Mouse (Mus musculus): ENCODE results near the gene Aox1.

The Aox1 gene

DNA sequence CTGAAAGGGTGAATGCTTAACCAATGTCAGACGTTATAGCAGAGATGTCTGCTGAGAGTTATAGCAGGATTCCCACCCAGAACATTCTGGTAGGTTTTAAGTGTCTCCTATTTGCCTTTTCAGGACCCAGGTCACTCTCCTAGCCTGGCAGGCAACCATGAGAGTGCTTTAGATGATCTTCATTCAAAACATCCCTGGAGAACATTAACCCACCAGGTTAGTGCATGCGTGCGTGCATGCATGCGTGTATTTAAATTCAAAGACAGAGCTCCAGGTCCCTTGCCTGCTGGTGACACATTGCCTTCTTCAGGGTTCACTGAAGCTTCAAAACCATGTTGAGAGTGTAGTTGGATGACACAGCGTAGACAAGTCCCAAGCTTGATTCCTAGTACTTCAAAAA lies 35.4 kb downstream of the Aox1 start:
- in situ Hi-C loops (cut with MboI, MseI), result no loop called here

- in situ Hi-C loops (cut with MboI, MseI), result no loop called here
These were observed 35.9 kb downstream of the Aox1 start for GRCm38 (mm10) chr1:58065606-58066005.

DNA sequence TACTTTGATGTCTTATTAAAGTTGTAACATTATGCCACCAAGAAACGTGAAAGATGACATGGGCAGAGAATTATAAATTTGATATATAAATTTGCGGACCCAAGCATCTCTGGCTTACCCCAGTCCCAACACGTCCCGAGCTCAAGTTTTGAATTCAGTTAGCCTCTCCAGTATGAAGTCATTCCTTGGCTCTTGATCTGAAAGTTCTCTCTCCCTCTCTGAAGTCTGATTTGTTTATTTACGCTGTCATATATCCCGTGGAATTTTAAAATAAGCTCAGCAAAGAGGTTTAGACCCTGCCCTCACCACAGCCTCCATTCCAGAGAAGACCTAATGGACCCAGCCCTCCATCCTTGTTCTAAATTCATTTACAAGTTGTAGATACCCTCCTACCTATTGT lies 39.5 kb downstream of the Aox1 start:
- in situ Hi-C loops (cut with MboI, MseI), result no loop called here

GRCm38 (mm10) chr1:58070091-58070490 lies 40.4 kb downstream of the Aox1 start:
- in situ Hi-C loops (cut with MboI, MseI), result no loop called here

DNA sequence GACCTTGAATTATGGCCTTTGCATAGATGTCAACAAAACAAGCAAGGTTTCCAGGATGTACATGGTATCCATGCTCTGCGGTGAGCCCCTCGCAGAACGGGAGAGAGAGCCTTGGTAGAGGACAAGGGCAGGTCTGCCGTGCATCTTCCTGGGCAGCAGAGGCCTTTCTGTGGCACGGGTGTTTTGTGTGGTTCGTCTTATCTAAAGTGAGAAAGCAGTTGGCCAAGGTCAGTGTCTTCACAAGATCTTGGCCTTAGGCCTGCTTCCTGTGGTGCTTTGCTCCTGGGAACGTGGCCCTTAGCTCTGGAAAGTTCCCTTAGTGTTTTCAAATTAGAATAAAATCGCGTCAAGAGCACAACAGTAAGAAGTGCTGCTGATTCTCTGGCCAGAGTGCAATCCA lies 41.3 kb downstream of the Aox1 start:
- in situ Hi-C loops (cut with MboI, MseI), result no loop called here

- in situ Hi-C loops (cut with MboI, MseI), result no loop called here
These were observed 41.8 kb downstream of the Aox1 start for GRCm38 (mm10) chr1:58071509-58071908.

DNA sequence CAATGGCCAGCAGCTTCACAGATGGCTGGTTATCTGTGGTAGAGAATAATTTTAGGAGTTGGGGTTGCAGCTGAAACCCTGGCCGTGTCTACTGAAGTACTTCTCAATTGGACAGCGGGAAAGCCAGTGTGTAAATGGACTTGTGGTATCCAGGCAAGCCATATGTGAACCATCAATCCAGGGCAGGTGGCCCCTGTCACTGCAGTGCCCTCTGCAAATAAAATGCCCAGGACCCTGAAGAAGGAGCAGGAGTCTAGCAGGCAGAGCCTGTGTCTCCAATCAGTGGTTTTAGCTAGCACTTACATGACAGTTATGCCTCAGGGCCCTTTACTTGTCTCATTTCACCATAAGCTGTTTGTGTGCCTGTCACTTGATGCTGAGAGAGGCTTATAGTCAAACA lies 42.7 kb downstream of the Aox1 start:
- in situ Hi-C loops (cut with MboI, MseI), result no loop called here

DNA sequence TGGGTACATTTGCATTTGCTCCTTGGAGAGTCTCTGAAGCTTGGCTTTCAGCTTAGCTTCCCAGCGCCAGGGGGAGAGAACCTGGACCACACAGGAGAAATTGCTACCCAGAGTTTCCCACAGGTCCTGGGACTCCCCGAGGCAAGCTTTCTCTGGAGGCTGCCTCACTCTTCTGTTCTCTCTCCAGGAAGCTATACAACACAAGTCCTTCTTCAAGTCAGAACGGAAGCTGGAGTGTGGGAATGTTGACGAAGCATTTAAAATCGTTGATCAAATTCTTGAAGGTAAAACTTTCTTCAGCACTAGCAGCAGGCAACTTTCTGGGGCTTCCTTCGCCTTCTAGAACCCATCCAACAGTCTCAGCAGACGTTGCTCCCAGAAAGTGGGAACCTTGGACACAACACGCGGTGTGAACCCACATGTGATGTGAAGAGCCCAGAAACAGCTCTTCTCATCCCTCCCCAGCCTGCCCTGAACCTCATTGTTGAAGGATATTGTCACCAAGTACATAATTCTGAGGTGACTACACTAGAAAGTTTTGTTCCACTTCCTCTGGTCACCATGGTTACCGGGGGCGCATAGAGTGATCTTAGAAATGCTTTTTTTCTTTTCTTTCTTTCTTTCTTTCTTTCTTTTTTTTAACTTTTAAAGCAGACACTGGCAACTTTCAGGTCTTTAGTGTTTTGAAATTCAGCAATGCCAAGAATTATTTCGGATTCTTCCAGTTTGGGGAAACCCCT lies 43.4 kb downstream of the Aox1 start:
- in situ Hi-C loops (cut with MboI, MseI), result no loop called here

- in situ Hi-C loops (cut with MboI, MseI), result no loop called here
These were observed 44.5 kb downstream of the Aox1 start for GRCm38 (mm10) chr1:58074266-58074665.

DNA sequence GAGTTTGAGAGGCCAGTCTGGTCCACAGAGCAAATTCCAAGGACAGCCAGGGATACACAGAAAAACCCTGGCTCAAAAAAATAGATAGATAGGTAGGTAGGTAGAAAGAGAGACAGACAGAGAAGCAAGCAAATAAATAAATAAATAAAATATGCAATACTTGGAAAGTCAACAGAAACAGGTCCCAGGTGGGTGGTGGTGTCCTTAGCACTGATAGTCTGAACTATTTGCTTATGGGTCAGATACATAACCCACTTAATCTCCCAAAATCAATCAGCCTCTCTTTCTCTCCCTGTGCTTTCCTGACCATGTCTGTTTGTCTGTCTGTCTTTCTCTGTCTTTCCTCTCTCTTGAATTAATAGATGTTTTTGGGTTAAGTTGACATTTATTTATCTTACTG lies 48.2 kb downstream of the Aox1 start:
- in situ Hi-C loops (cut with MboI, MseI), result no loop called here

DNA sequence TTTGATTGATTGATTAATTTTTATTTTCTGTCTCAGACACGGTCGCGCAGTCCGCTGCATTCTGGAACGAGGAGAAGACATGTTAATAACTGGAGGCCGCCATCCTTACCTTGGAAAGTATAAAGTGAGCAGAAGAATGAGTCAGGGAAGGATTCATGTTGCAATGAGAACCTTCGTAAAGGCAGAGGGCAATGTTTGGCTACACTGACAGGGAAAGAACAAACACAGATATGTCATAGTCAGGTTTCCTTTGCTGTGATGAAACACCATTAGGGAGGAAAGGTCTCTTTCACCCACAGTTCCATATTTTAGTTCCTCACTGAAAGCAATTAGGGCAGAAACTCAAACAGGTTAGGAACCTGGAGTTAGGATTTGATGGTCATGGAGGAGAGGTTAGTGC lies 48.7 kb downstream of the Aox1 start:
- in situ Hi-C loops (cut with MboI, MseI), result no loop called here

DNA sequence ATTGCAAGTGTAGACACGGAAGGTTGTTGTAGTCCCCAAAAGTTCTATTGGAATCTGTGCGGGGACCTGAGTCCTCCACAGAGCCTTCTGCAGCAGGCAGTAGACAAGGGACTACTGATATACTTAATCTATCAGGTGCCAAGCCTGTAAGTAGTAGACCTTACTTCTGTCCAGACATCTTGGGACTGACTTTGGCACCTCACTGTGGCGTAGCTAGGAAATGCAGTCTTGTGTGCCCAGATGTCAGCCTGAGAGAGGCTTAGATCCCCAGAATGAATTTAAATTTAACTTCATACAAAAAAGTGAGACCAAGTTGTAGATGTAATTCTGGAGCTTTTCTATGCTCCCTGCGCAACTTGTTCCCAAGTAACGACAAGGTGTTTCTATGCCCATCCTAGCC lies 50.0 kb downstream of the Aox1 start:
- in situ Hi-C loops (cut with MboI, MseI), result no loop called here

DNA sequence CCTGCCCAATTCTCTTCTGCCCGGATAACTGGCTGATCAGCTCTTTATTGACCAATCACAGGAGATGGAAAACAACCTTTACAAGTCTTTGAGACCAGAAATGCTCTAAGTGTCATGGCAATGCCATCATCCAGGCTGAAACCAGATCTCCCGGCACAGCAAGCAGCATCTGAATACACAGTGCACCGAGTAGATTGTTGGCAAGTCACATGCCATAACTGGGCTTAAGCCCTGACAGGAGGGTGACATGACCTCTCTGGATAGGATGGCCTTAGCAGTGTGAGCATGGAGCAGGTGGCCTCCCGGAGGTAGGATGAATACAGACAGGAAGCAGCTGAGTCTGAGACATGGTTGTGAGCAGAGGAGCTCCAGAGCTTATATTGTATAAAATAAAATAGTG lies 50.7 kb downstream of the Aox1 start:
- in situ Hi-C loops (cut with MboI, MseI), result no loop called here

DNA sequence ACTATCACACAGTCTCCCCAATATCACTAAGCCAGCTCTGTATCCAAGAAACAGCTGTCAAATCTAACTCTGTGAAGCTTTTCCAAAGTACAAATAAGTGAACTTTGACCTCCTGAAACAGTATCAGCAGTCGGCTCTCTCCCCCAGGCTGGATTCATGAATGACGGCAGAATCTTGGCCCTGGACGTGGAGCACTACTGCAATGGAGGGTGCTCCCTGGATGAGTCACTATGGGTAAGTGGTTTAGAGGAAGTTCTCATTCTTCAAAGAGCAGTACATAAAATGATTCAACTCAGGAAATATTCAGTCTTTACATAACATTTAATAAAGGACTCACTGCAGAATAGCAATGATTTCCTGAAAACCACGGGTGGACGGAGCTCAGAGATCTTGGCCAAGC lies 51.6 kb downstream of the Aox1 start:
- in situ Hi-C loops (cut with MboI, MseI), result no loop called here

GRCm38 (mm10) chr1:58089316-58089715 lies 59.6 kb downstream of the Aox1 start:
- in situ Hi-C loops (cut with MboI, MseI), result no loop called here

GRCm38 (mm10) chr1:58090191-58090590 lies 60.5 kb downstream of the Aox1 start:
- in situ Hi-C loops (cut with MboI, MseI), result loop anchor here (10.0 kb wide), 1 partner anchor 1275 kb away; no protein-coding TSS in a partner anchor

DNA sequence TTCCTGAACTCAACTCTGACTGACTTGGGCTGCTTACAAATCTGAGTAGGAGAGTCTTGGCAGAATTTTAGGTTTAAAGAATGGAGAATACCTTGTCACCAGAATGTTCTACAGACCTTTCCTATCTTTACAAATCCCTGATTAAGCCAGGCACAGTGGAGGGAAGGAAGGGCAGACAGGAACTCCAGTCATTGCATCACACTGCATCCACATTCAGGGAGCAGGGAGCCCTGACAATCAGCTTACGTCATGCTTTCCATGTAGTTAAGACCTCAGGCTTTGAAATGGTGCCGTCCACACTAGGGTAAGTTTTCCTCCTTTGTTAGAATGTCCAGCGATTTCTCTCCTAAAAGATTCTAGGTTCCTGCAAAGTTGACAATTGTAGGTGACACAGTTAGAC lies 61.5 kb downstream of the Aox1 start:
- in situ Hi-C loops (cut with MboI, MseI), result loop anchor here (10.0 kb wide), 1 partner anchor 1274 kb away; no protein-coding TSS in a partner anchor

DNA sequence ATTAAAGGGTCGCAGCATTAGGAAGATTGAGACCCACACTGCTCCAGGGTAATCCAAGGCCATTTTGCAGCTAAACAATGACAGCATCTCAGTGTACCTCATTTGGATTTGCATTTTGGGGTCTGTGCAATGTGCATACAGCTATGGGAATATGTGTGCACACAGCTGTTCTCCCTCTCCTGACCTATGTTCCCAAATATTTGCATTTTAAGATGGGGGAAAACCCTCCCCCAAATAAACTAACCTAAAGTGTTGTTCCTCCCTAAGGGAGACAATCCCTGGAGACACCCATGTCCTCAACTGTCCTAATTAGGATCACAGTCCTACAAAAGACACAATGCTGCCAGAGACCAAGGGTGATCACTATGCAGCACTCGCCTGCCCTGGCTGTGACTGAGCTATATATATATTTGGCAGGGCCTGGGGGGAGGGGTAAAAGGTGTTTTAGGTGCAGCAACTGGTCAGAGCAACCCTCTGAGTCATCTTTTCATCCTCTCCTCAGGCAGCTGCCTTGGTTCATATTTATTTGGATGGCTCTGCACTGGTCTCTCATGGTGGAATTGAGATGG lies 62.3 kb downstream of the Aox1 start:
- in situ Hi-C loops (cut with MboI, MseI), result loop anchor here (10.0 kb wide), 1 partner anchor 1273 kb away; no protein-coding TSS in a partner anchor

- in situ Hi-C loops (cut with MboI, MseI), result loop anchor here (10.0 kb wide), 1 partner anchor 1267 kb away; no protein-coding TSS in a partner anchor
These were observed 67.6 kb downstream of the Aox1 start for GRCm38 (mm10) chr1:58097338-58097737.

GRCm38 (mm10) chr1:58099119-58099518 lies 69.4 kb downstream of the Aox1 start:
- in situ Hi-C loops (cut with MboI, MseI), result loop anchor here (10.0 kb wide), 1 partner anchor 1266 kb away; no protein-coding TSS in a partner anchor

- in situ Hi-C loops (cut with MboI, MseI), result loop anchor here (10.0 kb wide), 1 partner anchor 307 kb away; no protein-coding TSS in a partner anchor
These were observed 71.9 kb downstream of the Aox1 start for GRCm38 (mm10) chr1:58101531-58102146.

- in situ Hi-C loops (cut with MboI, MseI), result loop anchor here (10.0 kb wide), 1 partner anchor 308 kb away; no protein-coding TSS in a partner anchor
These were observed 72.8 kb downstream of the Aox1 start for GRCm38 (mm10) chr1:58102494-58102893.

DNA sequence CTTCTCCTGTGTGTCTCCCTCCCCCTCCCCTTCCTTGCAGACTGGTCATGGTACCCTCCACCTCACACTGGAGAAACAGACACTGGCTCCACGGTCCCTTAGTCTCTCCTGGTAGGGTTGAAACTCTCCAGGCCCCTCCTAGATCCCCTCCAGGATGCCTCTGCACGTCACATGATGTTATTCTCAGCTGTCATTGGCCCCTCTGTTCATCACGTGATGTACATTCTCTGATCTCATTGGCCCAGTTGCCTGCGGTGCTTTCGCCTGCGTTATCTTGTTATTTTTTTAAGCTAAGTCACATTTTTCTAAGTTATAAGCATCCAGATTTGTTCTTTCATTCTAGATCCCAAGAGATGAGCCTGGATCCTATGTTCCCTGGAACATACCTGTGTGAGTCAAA lies 76.0 kb downstream of the Aox1 start:
- in situ Hi-C loops (cut with MboI, MseI), result loop anchor here (10.0 kb wide), 1 partner anchor 311 kb away; no protein-coding TSS in a partner anchor

Measured in regulatory T cell (primary cell).